Mouse (Mus musculus) heart, postnatal 4 days (tissue): ENCODE measurements around the gene Vamp8. TPM values are rescaled to one million over a fixed set of nuclear protein-coding genes. Genes with fewer than 3 reads are reported as not detected.

Source experiments
- DNase-seq: peaks from one replicate; pipeline ENCODE4 v3.0.0; 2021
- total RNA-seq, 2 experiments: library from RNA; stranded (reverse); gene quantifications; 2 replicates each; pipeline ENCODE4 v1.2.3; 2021

The Vamp8 gene
- 100 to 1,000 TPM; 105 to 121 TPM for total RNA-seq

DNA sequence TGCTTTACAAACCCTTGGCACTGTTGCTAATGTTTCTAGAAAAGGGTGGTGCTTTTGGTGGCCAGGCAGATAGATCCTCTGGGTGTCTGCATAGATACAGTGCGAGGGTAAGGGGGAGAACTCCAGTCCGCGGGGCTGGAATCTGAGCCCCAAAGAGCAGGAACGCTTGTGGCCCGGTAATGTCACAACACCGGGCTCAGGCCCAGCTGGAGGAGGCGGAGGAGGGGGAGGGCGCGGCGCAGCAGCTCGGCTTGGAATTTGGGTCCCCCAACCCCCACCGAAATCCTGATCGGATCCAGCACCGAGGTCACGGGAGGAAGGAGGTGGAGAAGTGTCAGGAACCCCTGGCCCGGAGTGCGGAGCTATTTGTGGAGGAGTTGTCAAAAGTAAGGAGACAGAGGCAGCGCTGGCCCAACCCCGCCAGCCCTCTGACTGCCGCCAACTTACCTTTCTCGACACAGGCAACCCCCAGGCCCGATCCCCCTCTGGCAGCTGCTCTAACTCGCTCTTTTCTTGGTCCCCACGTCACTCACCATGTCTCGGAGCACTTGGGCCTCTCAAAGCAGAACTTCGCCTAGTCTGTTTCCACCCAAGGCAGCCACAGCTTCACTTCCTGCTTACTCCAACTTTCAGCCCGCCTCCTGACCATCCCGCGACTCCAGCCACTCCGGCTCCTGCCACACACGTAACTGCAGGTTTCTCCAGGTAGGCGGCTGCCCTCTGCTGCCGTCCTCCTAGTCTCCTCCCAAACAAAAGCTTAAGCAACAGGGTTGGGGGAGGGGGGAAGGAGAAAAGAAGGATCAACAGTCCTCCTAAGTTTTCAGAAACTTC is at the start of gene Vamp8:
Vamp8 (minus strand) TSS at position 763 of the 831 bp plus-strand sequence.
- DNase-seq, result peak; percentile 89

GRCm38 (mm10) chr6:72439355-72440185 is 49.1 kb upstream of the Vamp8 start, which contains the start of gene Mat2a:
Mat2a (minus strand) TSS chr6:72439558.
- DNase-seq, result peak; percentile 97

DNA sequence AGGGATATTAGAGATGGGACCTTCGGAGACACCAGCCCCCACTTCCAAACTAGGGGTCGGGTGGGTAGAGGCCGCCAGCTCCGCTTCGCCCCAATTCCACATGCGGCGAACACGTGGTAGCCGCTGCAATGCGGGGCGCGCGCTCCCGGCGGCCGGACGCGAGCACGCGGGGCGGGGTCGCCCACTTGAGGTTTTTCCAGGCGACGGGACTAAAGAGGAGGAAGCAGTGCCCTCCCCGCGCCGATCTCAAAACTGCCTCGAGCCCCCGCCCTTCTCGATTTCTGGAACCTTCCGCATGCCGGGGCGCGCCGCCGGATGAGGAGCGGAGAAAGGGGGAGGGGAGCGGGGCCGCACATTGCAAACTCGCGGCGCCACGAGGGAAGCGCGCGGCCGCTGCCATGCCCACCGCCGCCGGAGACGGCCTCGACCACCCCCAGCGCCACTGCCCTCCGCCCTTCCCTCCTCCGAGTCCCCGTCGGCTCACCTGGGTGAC is 48.4 kb upstream of the Vamp8 start:
- peak; percentile 95 for DNase-seq

- no peak for DNase-seq
Observed at GRCm38 (mm10) chr6:72438226-72438625, 47.7 kb upstream of the Vamp8 start.

DNA sequence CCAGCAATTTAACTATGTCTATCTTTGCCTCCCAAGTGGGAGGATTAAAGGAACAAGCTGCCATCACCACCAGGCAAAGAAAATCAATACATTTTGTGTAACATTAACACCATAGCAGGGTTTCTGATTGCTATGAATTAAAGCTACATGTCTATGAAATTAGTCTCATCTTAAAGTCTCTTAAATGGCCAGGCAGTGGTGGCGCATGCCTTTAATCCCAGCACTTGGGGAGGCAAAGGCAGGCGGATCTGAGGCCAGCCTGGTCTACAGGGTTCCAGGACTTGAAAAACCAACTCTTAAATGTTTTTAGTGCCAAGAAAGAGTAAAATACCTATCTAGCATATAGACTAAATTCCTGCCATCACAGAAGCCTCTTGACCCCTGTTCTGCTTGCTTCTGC is 41.6 kb upstream of the Vamp8 start:
- no peak for DNase-seq

DNA sequence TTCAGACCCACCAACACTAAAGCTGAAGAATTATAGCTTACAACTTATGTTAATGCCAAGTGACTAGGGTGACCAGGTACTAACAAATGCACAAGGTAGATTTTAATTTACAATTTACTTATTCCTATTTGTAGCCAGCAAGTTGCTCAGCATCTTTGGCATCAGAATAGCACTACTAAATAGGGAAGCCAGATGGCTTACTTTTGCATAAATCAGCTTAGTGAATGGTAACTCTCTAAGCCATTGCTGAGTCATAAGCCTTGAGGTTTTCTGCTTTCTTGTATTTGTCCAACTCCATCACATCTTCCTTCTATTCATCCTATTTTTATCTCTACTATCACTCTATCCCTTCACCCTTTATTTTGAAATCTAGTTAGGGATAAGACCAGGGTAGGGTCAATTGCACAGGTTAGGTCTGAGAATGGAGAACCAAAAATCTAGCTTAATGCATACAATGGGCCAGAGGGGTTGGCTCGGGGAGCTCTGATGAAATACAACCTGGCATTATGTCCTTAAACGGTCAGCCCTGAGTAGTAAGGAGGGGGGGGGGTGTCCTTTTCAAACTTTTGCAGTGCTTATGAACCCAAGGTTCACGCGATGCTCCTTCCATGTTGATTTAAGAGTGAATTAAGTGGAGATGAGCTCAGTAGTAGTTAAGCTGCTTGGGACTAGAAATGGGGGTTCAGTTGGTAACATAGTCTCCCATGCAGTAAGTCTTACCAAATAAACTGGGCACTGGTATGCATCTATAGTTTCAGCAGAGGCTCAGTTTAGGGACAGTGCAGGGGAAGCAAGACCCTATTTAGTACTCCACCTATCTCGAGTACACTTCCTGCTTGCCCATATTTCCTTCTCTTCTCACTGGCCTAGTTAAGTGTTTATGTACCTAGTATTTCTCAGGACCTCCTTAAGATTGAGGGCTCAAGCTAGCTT is 40.8 kb upstream of the Vamp8 start:
- DNase-seq, result no peak

- DNase-seq, result no peak
Observed at GRCm38 (mm10) chr6:72429061-72429842, 38.7 kb upstream of the Vamp8 start.

DNA sequence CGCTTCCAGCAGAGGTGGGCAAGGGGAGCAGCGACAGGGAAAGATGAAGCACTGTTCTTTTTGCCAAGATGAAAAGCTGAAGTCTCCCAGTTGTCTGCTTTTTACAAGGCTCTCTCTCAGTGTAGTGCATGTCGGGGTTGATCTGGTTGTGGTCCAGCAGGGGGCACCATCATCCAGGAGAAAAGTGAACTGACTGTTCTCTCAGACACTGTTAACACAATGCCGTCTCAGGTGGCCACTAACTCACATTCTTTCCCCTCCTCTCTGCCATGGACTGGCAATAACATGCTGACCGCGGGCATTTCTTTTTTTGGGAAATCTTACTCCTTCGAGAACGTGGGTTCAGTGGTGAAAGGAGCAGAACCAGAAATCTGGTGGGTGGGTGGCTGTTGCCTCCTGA is 37.5 kb upstream of the Vamp8 start:
- DNase-seq, result peak; percentile 83

- no peak for DNase-seq
Observed at GRCm38 (mm10) chr6:72425646-72426045, 35.1 kb upstream of the Vamp8 start.

- no peak for DNase-seq
Observed at GRCm38 (mm10) chr6:72420901-72421300, 30.4 kb upstream of the Vamp8 start.

- no peak for DNase-seq
Observed at GRCm38 (mm10) chr6:72419806-72420205, 29.3 kb upstream of the Vamp8 start.

DNA sequence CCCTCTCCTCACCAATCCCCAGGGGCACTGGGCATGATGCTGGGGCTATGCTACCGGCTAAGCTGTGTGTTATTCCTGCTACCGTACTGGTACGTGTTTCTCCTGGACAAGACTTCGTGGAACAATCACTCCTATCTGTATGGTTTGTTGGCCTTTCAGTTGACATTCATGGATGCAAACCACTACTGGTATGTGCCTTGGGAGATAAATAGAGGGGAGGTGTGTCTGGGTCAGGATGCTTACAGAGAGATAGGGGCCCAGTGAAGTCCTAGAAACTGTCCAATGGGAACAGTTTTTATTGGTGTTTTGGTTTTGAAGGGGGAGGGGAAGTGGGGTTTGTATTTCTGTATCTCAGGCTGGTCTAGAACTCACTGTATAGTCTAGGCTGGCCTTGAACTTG is 27.8 kb upstream of the Vamp8 start:
- no peak for DNase-seq

DNA sequence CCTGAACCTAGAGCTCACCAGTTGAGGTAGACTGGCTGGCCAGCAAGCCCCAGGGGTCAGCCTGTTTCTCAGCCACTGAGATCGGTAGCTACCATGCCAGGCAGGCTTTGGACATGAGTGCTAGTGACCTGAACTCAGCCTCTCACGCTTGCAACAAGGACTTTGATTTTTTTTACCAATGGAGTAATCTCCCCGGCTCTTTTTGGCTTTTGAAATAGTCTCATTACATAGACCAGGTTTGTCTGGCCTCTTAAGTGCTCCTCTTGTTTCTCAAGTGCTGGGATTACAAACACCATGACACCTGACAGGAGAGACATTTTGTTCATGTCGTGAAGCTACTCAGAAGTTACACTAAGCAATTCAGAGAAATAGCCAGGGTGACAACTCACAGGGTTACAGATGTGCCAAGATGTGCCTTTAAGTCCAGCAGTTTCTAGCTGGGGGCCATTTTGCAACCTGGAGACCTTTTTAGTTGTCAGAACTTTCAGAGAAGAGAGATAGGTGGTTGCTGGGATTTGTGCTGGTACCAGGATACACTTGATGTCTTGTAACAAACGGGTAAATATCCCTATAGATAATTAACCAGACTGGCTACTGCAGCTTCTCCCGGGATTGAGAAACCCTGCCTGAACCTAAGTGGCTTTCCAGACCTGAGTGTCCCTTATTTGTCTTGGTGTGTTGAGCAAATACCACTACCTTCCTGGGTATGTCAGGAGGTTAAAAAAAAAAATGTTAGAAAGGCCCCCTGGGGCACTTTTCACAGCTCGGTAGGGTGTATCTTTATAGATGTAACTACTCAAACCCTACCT is 25.7 kb upstream of the Vamp8 start:
- no peak for DNase-seq

DNA sequence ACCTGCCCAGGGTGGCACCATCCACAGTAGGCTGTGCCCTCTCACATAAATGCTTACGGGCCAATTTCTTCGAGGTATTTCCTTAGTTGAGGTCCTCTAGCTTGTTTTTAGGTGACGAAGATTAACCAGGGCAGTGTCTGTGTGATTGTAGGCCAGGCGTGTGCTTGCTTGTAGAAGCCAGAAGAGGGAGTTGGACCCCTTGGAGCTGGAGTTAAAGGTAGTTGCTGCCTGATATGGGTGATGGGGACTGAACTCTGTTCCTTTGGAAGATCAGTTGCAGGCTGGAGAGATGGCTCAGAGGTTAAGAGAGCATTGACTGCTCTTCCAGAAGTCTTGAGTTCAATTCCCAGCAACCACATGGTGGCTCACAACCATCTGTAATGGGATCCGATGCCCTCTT is 24.7 kb upstream of the Vamp8 start:
- DNase-seq, result no peak

GRCm38 (mm10) chr6:72414076-72414756 is 23.7 kb upstream of the Vamp8 start, which contains the start of gene Ggcx:
Ggcx (plus strand) TSS chr6:72414308.
- DNase-seq, result peak; percentile 96

DNA sequence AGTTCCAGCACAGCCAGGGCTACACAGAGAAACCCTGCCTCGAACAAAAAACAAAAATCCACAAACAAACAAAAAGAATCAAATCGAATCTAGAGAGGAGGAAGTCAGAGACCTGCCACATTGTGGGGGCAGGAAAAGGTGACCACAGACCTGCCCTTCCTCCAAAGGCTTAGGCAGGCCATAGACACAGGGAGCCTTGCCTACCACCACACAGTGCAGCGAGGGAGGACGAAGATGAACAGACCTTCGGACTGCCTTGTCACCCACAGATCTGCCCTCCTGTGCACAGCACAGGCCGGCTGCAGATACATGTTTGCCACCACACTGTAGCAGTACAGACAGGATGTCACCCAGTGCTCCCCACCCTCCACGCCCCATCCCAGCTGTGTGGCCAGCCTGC is 20.0 kb upstream of the Vamp8 start:
- no peak for DNase-seq

GRCm38 (mm10) chr6:72410003-72410402 is 19.5 kb upstream of the Vamp8 start:
- no peak for DNase-seq

GRCm38 (mm10) chr6:72409567-72409966 is 19.1 kb upstream of the Vamp8 start:
- DNase-seq, result peak; percentile 74

DNA sequence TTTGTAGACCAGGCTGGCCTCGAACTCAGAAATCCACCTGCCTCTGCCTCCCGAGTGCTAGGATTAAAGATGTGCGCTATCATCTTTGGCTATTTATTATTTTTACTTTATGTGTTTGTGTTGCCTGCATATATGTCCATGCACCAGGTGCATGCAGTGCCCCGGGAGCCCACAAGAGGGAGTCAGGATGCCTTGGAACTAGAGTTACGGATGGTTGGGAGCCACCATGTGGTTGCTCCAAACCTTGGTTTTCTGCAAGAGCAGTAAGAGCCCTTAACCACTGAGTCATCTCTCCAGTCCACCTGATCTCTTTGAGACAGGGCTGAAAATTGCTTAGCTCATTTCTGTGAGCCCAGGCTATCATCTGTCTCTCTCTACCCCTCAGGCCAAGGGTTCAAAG is 16.6 kb upstream of the Vamp8 start:
- peak; percentile 90 for DNase-seq

DNA sequence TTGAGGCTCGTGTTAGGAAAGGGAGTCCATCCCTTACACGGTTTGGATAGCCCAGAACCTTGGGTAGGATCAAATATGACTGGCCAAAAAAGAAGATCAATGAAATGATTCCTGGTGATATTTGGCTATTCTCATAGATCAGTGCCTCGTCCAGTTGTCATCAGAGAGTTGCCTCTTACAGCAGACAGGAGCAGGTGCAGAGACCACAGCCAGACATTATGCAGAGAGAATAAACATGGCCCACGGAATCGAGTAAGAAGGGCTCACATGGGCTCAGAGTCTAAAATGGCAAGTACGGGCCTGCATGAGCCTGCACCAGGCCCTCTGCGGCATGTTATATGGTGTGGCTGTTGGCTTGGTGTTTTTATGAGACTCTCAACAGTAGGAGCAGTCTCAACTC is 14.9 kb upstream of the Vamp8 start:
- no peak for DNase-seq
